Mouse (Mus musculus): ENCODE measurements around the gene Racgap1. TPM values are rescaled to one million over a fixed set of nuclear protein-coding genes. Genes with fewer than 3 reads are reported as not detected.

Racgap1 gene
- total and polyA plus RNA-seq, 3 experiments: 1.5 to 1.9 (median 1.6) TPM

GRCm38 (mm10) chr15:99644776-99645175, 6.7 kb downstream of the Racgap1 start:
- Histone ChIP-seq H3K9ac (ENCODE audit: low read depth, low read length) (no peak overlapping the region), H3K27ac (no peak overlapping the region), H3K27me3 (ENCODE audit: control insufficient read depth, insufficient read depth, low read length) (no peaks in the 10 kb centered on the region), H3K36me3 (ENCODE audit: control insufficient read depth, insufficient read depth, low read length) (no peaks in the 10 kb centered on the region), H3K79me2 (replicated peaks; ENCODE audit: control insufficient read depth, insufficient read depth, low read length) (peaks cover 3% of the 10 kb centered on the region; the same call in 1 of the 2 replicates), H3K4me3 (no peak overlapping the region), H3K4me1 (ENCODE audit: control insufficient read depth, insufficient read depth, low read length) (no peaks in the 10 kb centered on the region)
- intact Hi-C loops (cut with DNase I): no loop called here
- no peak for TF ChIP-seq CTCF (IDR thresholded peaks at IDR 0.05)
- no peak for TF ChIP-seq EP300 (IDR thresholded peaks at IDR 0.05; ENCODE audit: insufficient read depth, low read depth, low read length)
- no peak for TF ChIP-seq POLR2A (IDR thresholded peaks at IDR 0.05; ENCODE audit: insufficient read depth, low read depth, low read length)
- 45% methylated on average over 7 of the region's 7 CpGs for WGBS
- peak in 1 of 2 experiments; percentile 23 for DNase-seq

- no peak for DNase-seq
- WGBS: 86% methylated on average over 10 of the region's 10 CpGs
- no peaks in the 10 kb centered on the region for H3K4me1 ChIP-seq (ENCODE audit: control insufficient read depth, insufficient read depth, low read length)
- H3K27me3 ChIP-seq (ENCODE audit: control insufficient read depth, insufficient read depth, low read length): no peaks in the 10 kb centered on the region
- peaks cover 3% of the 10 kb centered on the region; the same call in 1 of the 2 replicates for H3K79me2 ChIP-seq (replicated peaks; ENCODE audit: control insufficient read depth, insufficient read depth, low read length)
- no peak overlapping the region for H3K27ac ChIP-seq
- no peak overlapping the region for H3K9ac ChIP-seq (ENCODE audit: low read depth, low read length)
- intact Hi-C loops (cut with DNase I): no loop called here
- H3K4me3 ChIP-seq: no peak overlapping the region
- TF ChIP-seq EP300 (IDR thresholded peaks at IDR 0.05; ENCODE audit: insufficient read depth, low read depth, low read length) (no peak), CTCF (IDR thresholded peaks at IDR 0.05) (no peak), POLR2A (IDR thresholded peaks at IDR 0.05; ENCODE audit: insufficient read depth, low read depth, low read length) (no peak)
- no peaks in the 10 kb centered on the region for H3K36me3 ChIP-seq (ENCODE audit: control insufficient read depth, insufficient read depth, low read length)
Observed at GRCm38 (mm10) chr15:99643832-99644231, 7.6 kb downstream of the Racgap1 start.

- TF ChIP-seq EP300 (IDR thresholded peaks at IDR 0.05; ENCODE audit: insufficient read depth, low read depth, low read length) (no peak), POLR2A (IDR thresholded peaks at IDR 0.05; ENCODE audit: insufficient read depth, low read depth, low read length) (no peak), CTCF (IDR thresholded peaks at IDR 0.05) (no peak)
- intact Hi-C loops (cut with DNase I): no loop called here
- H3K36me3 ChIP-seq (ENCODE audit: control insufficient read depth, insufficient read depth, low read length): no peaks in the 10 kb centered on the region
Observed at GRCm38 (mm10) chr15:99642622-99643021, 8.8 kb downstream of the Racgap1 start.

GRCm38 (mm10) chr15:99638124-99638485, 13.4 kb downstream of the Racgap1 start:
- H3K27ac ChIP-seq: no peak overlapping the region
- no peaks in the 10 kb centered on the region for H3K36me3 ChIP-seq (ENCODE audit: control insufficient read depth, insufficient read depth, low read length)
- no peak overlapping the region for H3K9ac ChIP-seq (ENCODE audit: low read depth, low read length)
- H3K27me3 ChIP-seq (ENCODE audit: control insufficient read depth, insufficient read depth, low read length): no peaks in the 10 kb centered on the region
- 87% methylated on average over 5 of the region's 5 CpGs for WGBS
- no peak for TF ChIP-seq POLR2A (IDR thresholded peaks at IDR 0.05; ENCODE audit: insufficient read depth, low read depth, low read length)
- TF ChIP-seq CTCF (IDR thresholded peaks at IDR 0.05): no peak
- TF ChIP-seq EP300 (IDR thresholded peaks at IDR 0.05; ENCODE audit: insufficient read depth, low read depth, low read length): no peak
- H3K4me1 ChIP-seq (ENCODE audit: control insufficient read depth, insufficient read depth, low read length): no peaks in the 10 kb centered on the region
- no peak overlapping the region for H3K4me3 ChIP-seq
- no peaks in the 10 kb centered on the region for H3K79me2 ChIP-seq (replicated peaks; ENCODE audit: control insufficient read depth, insufficient read depth, low read length)
- no peak for DNase-seq
- intact Hi-C loops (cut with DNase I): no loop called here

More at GRCm38 (mm10) chr15:99642622-99643021, 8.8 kb downstream of the Racgap1 start:
- 64% methylated on average over 6 of the region's 6 CpGs for WGBS
- H3K9ac ChIP-seq (ENCODE audit: low read depth, low read length): no peak overlapping the region
- H3K4me1 ChIP-seq (ENCODE audit: control insufficient read depth, insufficient read depth, low read length): no peaks in the 10 kb centered on the region
- H3K4me3 ChIP-seq: no peak overlapping the region
- no peaks in the 10 kb centered on the region for H3K27me3 ChIP-seq (ENCODE audit: control insufficient read depth, insufficient read depth, low read length)
- no peak overlapping the region for H3K27ac ChIP-seq
- peaks cover 3% of the 10 kb centered on the region; the same call in 1 of the 2 replicates for H3K79me2 ChIP-seq (replicated peaks; ENCODE audit: control insufficient read depth, insufficient read depth, low read length)
- DNase-seq: no peak

- TF ChIP-seq CTCF (IDR thresholded peaks at IDR 0.05): no peak
- no peak for TF ChIP-seq POLR2A (IDR thresholded peaks at IDR 0.05; ENCODE audit: insufficient read depth, low read depth, low read length)
- no peak for TF ChIP-seq EP300 (IDR thresholded peaks at IDR 0.05; ENCODE audit: insufficient read depth, low read depth, low read length)
- H3K4me3 ChIP-seq: no peak overlapping the region
- H3K36me3 ChIP-seq (ENCODE audit: control insufficient read depth, insufficient read depth, low read length): no peaks in the 10 kb centered on the region
- no peaks in the 10 kb centered on the region for H3K79me2 ChIP-seq (replicated peaks; ENCODE audit: control insufficient read depth, insufficient read depth, low read length)
- no peak overlapping the region for H3K9ac ChIP-seq (ENCODE audit: low read depth, low read length)
- DNase-seq: no peak
- no peaks in the 10 kb centered on the region for H3K4me1 ChIP-seq (ENCODE audit: control insufficient read depth, insufficient read depth, low read length)
- H3K27me3 ChIP-seq (ENCODE audit: control insufficient read depth, insufficient read depth, low read length): no peaks in the 10 kb centered on the region
- no peak overlapping the region for H3K27ac ChIP-seq
- 89% methylated on average over 12 of the region's 12 CpGs for WGBS
- intact Hi-C loops (cut with DNase I): no loop called here
Observed at GRCm38 (mm10) chr15:99637405-99638123, 13.9 kb downstream of the Racgap1 start.

- no peak for DNase-seq
- TF ChIP-seq POLR2A (IDR thresholded peaks at IDR 0.05; ENCODE audit: insufficient read depth, low read depth, low read length) (no peak), CTCF (IDR thresholded peaks at IDR 0.05) (no peak)
- intact Hi-C loops (cut with DNase I): loop anchor here (5.0 kb wide), 1 partner anchor 33 kb away; no protein-coding TSS in a partner anchor
- no peak overlapping the region for H3K27ac ChIP-seq
- H3K4me1 ChIP-seq (ENCODE audit: control insufficient read depth, insufficient read depth, low read length): no peaks in the 10 kb centered on the region
- no peaks in the 10 kb centered on the region for H3K36me3 ChIP-seq (ENCODE audit: control insufficient read depth, insufficient read depth, low read length)
- no peak overlapping the region for H3K4me3 ChIP-seq
- no peak overlapping the region for H3K9ac ChIP-seq (ENCODE audit: low read depth, low read length)
- WGBS: 90% methylated on average over 7 of the region's 7 CpGs
- H3K79me2 ChIP-seq (replicated peaks; ENCODE audit: control insufficient read depth, insufficient read depth, low read length): no peaks in the 10 kb centered on the region
- no peaks in the 10 kb centered on the region for H3K27me3 ChIP-seq (ENCODE audit: control insufficient read depth, insufficient read depth, low read length)
Observed at GRCm38 (mm10) chr15:99634702-99635101, 16.8 kb downstream of the Racgap1 start.

Data from heart, adult 2 months (tissue).